Mouse (Mus musculus): Measurements from ENCODE around the gene Ubap1l.

DNA sequence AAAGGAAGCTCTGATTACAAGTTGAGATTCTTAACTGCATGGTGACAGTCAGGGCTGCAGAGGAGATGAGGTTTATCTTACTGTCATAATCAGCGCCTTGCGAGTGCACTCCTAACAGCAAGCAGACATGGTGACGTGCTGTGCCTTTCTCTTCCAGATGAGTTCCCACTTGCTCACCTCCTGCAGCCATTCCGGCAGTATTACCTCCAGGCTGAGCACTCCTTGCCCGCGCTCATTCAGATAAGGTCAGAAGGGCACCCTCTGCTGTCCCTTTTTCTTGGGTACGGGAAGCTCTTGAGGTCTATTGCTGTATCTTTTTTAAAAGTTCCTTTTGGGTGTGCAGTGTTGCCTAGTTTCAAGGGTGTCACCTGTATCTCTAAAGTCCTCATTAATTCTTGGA lies 4.3 kb upstream of the Ubap1l start:
- TF ChIP-seq CTCF (IDR thresholded peaks at IDR 0.05; ENCODE audit: extremely low read depth, insufficient read depth, low read length): no peak
- no peak for TF ChIP-seq POLR2A (IDR thresholded peaks at IDR 0.05; ENCODE audit: extremely low read depth, insufficient read depth, low read length)
